Mouse (Mus musculus): ENCODE measurements around the gene Fnbp1.

DNA sequence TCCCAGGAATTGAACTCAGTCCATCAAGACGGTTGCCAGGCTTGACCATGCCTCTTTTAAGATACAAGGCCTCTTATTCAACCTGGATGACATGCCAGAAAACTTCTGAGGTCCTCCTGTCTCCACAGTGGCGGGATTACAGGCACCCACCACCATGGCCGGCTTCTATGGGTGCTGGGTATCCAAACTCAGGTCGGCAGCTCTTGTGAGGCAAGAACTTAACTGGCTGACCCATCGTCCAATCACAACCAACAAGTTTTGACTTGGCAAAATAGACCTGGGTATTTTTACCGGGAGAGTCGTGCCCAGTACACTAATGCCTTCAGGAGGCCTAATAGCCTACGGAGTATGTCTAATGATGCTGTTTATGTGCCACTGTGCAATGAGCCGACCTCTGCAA, 15.8 kb downstream of the Fnbp1 start:
- TF ChIP-seq POLR2A (IDR thresholded peaks at IDR 0.05; ENCODE audit: borderline replicate concordance, insufficient read depth, low read length), result no peak
- TF ChIP-seq CTCF (IDR thresholded peaks at IDR 0.05; ENCODE audit: borderline replicate concordance, insufficient read depth, low read depth, low read length), result no peak

Data from cerebellum, adult 2 months (tissue).